Mouse (Mus musculus) retina, adult 2 months (tissue): ENCODE data around the gene Olfr958.

Source experiments
- DNase-seq: peaks from one replicate; pipeline ENCODE4 v3.0.0-alpha.2; 2012; ENCODE audit warnings: low read depth, low spot score

Olfr958 gene

GRCm38 (mm10) chr9:39553946-39554345 is at the start of gene Olfr958:
Gene Olfr958 (minus strand): TSS chr9:39554054.
- DNase-seq = no peak

- no peak for DNase-seq
Measured at GRCm38 (mm10) chr9:39603333-39603845, 49.5 kb upstream of the Olfr958 start.

DNA sequence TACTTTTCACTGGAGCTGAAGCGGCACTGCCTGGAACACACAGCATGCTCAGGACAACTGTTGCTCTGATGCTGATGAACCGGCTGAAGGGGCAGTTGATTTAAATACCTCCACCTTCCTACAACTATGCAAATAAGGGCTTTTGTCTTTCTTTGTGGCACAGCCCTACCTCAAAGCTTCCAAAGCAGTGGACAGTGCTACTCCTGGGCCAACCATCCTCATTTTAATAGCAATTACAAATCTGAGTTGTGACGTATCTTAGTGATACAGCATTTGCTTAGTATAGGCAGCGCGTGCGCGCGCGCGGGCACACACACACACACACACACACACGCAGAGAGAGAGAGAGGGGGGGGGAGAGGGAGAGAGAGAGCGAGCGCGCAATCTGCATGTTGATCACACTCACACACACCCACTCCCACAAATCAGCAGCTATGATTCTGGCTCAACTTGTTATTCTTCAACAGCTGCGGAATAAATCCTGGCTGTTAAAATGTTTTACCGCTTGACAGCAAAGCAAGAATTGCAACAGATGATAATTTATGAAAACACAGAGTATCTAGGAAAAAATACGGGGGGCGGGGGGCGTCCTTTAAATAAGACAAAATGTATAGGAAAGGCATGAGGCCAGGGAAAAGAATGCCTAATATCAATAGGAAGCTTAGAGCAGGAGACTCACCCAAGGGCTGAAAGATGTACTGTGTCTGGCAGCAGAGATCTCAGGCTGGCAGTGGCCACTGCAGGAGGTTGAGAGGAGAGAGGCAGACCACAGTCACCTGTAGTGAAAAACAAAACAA is 48.9 kb upstream of the Olfr958 start:
- no peak for DNase-seq

- DNase-seq = no peak
Measured at GRCm38 (mm10) chr9:39577050-39577449, 23.2 kb upstream of the Olfr958 start.

GRCm38 (mm10) chr9:39575469-39575868 is 21.6 kb upstream of the Olfr958 start, which contains the start of gene Olfr959:
Gene Olfr959 (minus strand): TSS chr9:39575569.
- no peak for DNase-seq

GRCm38 (mm10) chr9:39558349-39558647 is 4.4 kb upstream of the Olfr958 start:
- no peak for DNase-seq

DNA sequence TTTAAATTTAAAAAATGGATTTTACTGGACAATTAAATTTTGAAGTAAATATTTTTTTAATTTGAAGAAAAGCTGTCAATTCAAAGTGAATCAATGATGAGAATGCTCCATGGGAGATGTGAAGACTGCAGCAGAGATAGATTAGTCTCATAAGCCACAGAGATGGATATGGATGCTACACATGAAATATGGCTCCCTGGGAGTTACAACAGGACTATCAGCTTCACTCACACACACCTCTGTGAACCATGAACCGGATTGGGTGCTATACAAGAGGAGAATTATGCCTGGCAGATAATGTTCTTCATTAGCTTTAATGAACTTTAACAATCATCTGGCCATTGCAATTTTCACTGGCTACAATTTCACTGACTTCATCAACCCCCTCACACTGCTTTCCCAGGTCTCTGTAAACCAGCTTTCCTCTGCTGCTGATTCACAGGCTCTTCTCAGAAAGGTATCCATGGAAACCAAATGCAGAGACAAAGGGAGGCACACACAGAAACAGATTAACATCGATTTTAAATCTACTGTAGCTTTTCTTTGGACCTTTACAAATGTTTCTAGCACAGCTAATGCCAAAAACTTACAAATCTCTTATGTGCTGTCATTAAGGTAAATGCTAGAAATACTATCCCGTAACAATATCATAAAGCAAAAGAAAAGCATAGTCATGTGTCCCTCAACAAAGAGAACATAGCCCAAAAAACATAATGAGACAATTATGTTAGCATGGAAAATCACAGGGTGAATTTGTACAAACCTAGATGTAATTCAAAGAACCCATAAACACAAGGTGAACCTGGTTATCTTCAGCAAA is 3.9 kb upstream of the Olfr958 start:
- DNase-seq = no peak

DNA sequence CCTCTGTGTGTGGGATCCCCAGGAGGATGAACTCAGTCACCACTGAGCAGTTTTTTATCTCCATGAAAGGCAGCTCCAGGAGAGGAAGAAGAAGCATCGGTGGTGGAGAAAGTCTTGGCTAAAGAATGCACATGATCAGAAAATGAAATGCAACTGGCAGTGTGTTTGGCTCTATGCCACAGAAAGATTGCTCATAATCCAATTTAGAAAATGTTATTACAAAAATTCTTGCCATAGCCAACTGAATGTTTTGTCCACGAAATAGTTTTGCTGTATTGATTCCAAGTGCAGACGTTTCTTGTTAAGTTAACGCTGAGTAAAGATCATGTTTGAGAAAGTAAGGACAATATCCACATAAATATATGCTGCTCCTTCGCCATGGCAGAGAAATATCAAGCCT is 3.0 kb downstream of the Olfr958 start:
- no peak for DNase-seq

GRCm38 (mm10) chr9:39523616-39524285 is 30.1 kb downstream of the Olfr958 start:
- DNase-seq = no peak

- no peak for DNase-seq
Measured at GRCm38 (mm10) chr9:39518595-39518994, 35.3 kb downstream of the Olfr958 start.

DNA sequence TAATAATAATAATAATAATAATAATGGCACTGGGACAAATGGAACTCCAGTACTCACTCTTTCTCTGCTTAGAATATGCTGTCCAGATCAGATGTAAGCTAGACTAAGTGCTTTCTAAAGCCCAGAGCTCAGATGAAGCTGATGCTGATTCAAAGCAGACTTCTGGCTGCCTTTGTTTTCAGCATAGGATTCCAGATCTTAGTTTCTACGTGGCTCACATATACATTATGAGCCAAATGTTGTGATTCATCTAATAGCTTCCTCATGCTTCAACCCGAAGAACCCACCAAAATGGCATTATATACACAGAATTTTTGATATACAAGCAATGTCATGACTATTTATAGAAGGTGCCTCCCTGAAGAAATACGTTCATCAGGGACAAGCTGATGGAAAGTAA is 38.3 kb downstream of the Olfr958 start, which contains the start of gene Olfr957:
Gene Olfr957 (minus strand): TSS at position 279 of the 400 bp plus-strand sequence.
- DNase-seq = no peak

DNA sequence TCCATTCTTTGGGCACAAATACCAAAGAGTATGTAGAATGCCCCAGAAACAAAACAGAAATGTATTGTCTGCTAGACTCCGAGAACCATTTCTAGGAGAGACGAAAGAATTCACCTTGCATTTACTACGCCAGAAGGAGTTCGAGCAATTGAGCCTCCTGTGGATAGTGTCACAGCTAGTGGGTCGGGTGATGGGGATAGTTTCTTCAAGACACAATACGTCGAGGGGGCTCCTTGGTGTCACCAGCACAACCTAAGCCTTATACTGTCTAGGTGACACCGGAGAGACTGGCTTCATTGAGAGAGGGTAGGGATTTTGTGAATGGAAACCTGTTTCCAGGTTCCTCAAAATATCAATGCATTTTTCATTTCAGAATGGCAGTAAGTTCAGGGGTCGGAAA is 44.4 kb downstream of the Olfr958 start:
- no peak for DNase-seq

DNA sequence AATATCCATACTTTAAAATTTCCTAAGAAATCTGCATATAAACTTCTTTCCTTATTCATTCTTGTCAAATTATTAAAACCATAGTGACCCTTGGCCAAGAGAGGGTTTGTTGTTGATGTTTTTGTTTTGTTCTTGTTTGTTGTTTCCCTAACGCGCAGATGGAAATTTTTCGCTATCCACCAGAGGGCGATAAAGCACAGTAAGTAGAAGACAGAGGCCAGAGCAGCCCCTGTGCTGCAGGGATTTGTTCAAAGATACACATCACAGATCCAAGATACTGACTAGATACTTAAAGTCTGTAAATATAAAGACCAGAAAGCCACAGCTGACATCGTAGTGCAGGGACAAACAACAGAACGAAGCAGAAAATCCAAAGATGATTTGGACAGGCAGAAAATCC is 44.9 kb downstream of the Olfr958 start:
- peak; percentile 11 for DNase-seq
